Mouse (Mus musculus): ENCODE data around the gene C1qtnf9. TPM values are rescaled to one million over a fixed set of nuclear protein-coding genes. Genes with fewer than 3 reads are reported as not detected.

C1qtnf9 gene
- polyA plus RNA-seq, 1 experiment from 2014 or later, result 0.26 TPM

DNA sequence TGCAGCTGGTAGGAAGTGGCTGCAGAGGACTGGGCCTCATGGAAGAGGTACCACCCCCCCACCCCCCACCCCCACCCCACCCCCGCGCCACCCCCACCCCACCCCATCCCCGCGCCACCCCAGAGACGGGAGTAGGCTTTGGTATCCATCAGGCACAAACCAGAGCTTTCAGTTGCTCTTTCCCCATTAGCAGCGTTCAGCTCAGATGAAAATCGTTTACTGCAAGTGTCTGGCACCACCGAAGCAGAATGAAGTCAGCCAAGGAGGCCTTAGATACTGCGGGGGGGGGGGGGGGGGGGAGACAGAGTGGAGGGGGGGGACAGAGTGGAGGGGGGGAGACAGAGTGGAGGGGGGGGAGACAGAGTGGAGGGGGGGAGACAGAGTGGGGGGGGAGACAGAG, 28.8 kb upstream of the C1qtnf9 start:
- peak overlapping the region; percentile 73 for H3K27ac ChIP-seq
- no peak for DNase-seq (ENCODE audit: low spot score)
- H3K4me1 ChIP-seq, result peaks cover 62% of the 10 kb centered on the region
- no peak overlapping the region for H3K4me3 ChIP-seq
- H3K9me3 ChIP-seq (replicated peaks), result no peaks in the 10 kb centered on the region
- 23% methylated on average over 5 of the region's 9 CpGs for WGBS
- no peaks in the 10 kb centered on the region for H3K36me3 ChIP-seq
- no peaks in the 10 kb centered on the region for H3K27me3 ChIP-seq (ENCODE audit: low read depth, poor library complexity, severe bottlenecking)

GRCm38 (mm10) chr14:60739616-60740015, 28.3 kb upstream of the C1qtnf9 start:
- H3K36me3 ChIP-seq, result no peaks in the 10 kb centered on the region
- H3K27me3 ChIP-seq (ENCODE audit: low read depth, poor library complexity, severe bottlenecking), result no peaks in the 10 kb centered on the region
- H3K4me3 ChIP-seq, result no peak overlapping the region
- DNase-seq (ENCODE audit: low spot score), result no peak
- H3K27ac ChIP-seq, result peak overlapping the region; percentile 73
- 74% methylated on average over 12 of the region's 12 CpGs for WGBS
- no peaks in the 10 kb centered on the region for H3K9me3 ChIP-seq (replicated peaks)
- peaks cover 63% of the 10 kb centered on the region for H3K4me1 ChIP-seq

DNA sequence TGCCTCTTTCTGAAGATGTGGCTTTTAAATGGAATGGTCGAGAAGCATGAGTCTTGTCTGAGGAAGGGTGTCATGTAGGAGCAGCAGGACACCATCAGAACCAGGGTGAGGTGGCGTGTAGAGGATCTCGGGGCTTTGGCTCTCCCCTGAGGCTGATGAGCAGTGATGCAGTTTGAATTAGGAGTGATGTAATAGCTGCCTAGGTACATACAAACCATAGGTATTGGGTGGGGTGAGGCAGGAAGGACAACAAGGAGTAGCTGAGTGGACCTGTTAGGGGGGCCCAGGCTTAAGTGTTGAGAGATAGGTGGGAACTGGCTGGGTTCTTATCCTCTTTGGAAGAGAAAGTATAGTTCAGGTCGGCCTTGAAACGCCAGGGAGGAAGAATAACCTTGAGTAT, 27.4 kb upstream of the C1qtnf9 start:
- peaks cover 63% of the 10 kb centered on the region for H3K4me1 ChIP-seq
- H3K27me3 ChIP-seq (ENCODE audit: low read depth, poor library complexity, severe bottlenecking), result no peaks in the 10 kb centered on the region
- WGBS, result 80% methylated on average over 5 of the region's 5 CpGs
- no peak overlapping the region for H3K4me3 ChIP-seq
- no peak for DNase-seq (ENCODE audit: low spot score)
- H3K36me3 ChIP-seq, result no peaks in the 10 kb centered on the region
- H3K9me3 ChIP-seq (replicated peaks), result no peaks in the 10 kb centered on the region
- no peak overlapping the region for H3K27ac ChIP-seq

- H3K9me3 ChIP-seq (replicated peaks), result no peaks in the 10 kb centered on the region
- DNase-seq (ENCODE audit: low spot score), result no peak
- H3K27me3 ChIP-seq (ENCODE audit: low read depth, poor library complexity, severe bottlenecking), result no peaks in the 10 kb centered on the region
- peak overlapping the region; percentile 31; the same call in 1 of the 2 replicates for H3K27ac ChIP-seq
- peaks cover under 1% of the 10 kb centered on the region; the same call in 1 of the 2 replicates for H3K36me3 ChIP-seq
- no peak overlapping the region for H3K4me3 ChIP-seq
- WGBS, result 74% methylated on average over 8 of the region's 8 CpGs
- peaks cover 62% of the 10 kb centered on the region for H3K4me1 ChIP-seq
Measured at GRCm38 (mm10) chr14:60741033-60741432, 26.9 kb upstream of the C1qtnf9 start.

GRCm38 (mm10) chr14:60741490-60741981, 26.4 kb upstream of the C1qtnf9 start:
- Histone ChIP-seq H3K36me3 (peaks cover 4% of the 10 kb centered on the region; the same call in 1 of the 2 replicates), H3K27ac (peak overlapping the region; percentile 31), H3K4me3 (no peak overlapping the region), H3K27me3 (ENCODE audit: low read depth, poor library complexity, severe bottlenecking) (no peaks in the 10 kb centered on the region), H3K9me3 (replicated peaks) (no peaks in the 10 kb centered on the region), H3K4me1 (peaks cover 57% of the 10 kb centered on the region)
- DNase-seq (ENCODE audit: low spot score), result no peak
- WGBS, result 76% methylated on average over 6 of the region's 6 CpGs

GRCm38 (mm10) chr14:60743681-60744080, 24.3 kb upstream of the C1qtnf9 start:
- 82% methylated on average over 9 of the region's 9 CpGs for WGBS

GRCm38 (mm10) chr14:60745201-60745600, 22.7 kb upstream of the C1qtnf9 start:
- Histone ChIP-seq H3K4me3 (no peak overlapping the region), H3K36me3 (peaks cover 20% of the 10 kb centered on the region; the same call in 1 of the 2 replicates), H3K27ac (0 out of 2 replicates have a peak overlapping the region, but pooled peaks have one; percentile 5), H3K9me3 (replicated peaks) (no peaks in the 10 kb centered on the region), H3K4me1 (peaks cover 22% of the 10 kb centered on the region), H3K27me3 (ENCODE audit: low read depth, poor library complexity, severe bottlenecking) (no peaks in the 10 kb centered on the region)
- no peak for DNase-seq (ENCODE audit: low spot score)
- 84% methylated on average over 6 of the region's 6 CpGs for WGBS

More at GRCm38 (mm10) chr14:60743681-60744080, 24.3 kb upstream of the C1qtnf9 start:
- Histone ChIP-seq H3K4me1 (peaks cover 37% of the 10 kb centered on the region), H3K9me3 (replicated peaks) (no peaks in the 10 kb centered on the region), H3K4me3 (no peak overlapping the region), H3K36me3 (peaks cover 20% of the 10 kb centered on the region; the same call in 1 of the 2 replicates), H3K27me3 (ENCODE audit: low read depth, poor library complexity, severe bottlenecking) (no peaks in the 10 kb centered on the region), H3K27ac (peak overlapping the region; percentile 36; the same call in 1 of the 2 replicates)
- DNase-seq (ENCODE audit: low spot score), result no peak

DNA sequence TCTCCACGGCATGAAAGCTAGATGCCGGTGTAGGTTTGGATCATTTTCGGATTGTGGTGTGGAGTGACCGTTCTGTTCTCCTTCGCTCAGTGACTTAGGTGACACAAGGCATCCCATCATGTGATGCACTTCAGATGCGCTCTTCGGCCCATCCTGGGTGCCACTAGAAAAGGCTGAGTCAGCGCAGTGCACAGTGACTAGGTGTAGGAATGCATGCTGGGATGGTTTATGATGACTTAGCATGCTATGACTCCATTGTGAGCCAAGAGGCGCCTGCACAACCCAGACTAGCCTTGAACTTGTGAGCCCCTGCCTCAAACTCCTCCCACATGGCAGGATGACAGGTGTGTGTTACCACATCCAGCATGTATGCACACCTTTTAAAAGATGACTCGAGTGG, 21.8 kb upstream of the C1qtnf9 start:
- Histone ChIP-seq H3K9me3 (replicated peaks) (no peaks in the 10 kb centered on the region), H3K4me1 (peaks cover 19% of the 10 kb centered on the region), H3K4me3 (no peak overlapping the region), H3K36me3 (peaks cover 21% of the 10 kb centered on the region; the same call in 1 of the 2 replicates), H3K27me3 (ENCODE audit: low read depth, poor library complexity, severe bottlenecking) (no peaks in the 10 kb centered on the region), H3K27ac (no peak overlapping the region)
- 94% methylated on average over 10 of the region's 10 CpGs for WGBS
- DNase-seq (ENCODE audit: low spot score), result no peak

GRCm38 (mm10) chr14:60747154-60747870, 20.6 kb upstream of the C1qtnf9 start:
- H3K4me3 ChIP-seq, result no peak overlapping the region
- H3K36me3 ChIP-seq, result peaks cover 29% of the 10 kb centered on the region; the same call in 1 of the 2 replicates
- no peaks in the 10 kb centered on the region for H3K9me3 ChIP-seq (replicated peaks)
- DNase-seq (ENCODE audit: low spot score), result no peak
- H3K4me1 ChIP-seq, result peaks cover 12% of the 10 kb centered on the region
- WGBS, result 93% methylated on average over 21 of the region's 21 CpGs
- H3K27ac ChIP-seq, result no peak overlapping the region
- no peaks in the 10 kb centered on the region for H3K27me3 ChIP-seq (ENCODE audit: low read depth, poor library complexity, severe bottlenecking)

GRCm38 (mm10) chr14:60749880-60750279, 18.1 kb upstream of the C1qtnf9 start:
- Histone ChIP-seq H3K27ac (no peak overlapping the region), H3K36me3 (peaks cover 32% of the 10 kb centered on the region; the same call in 1 of the 2 replicates)
- 92% methylated on average over 12 of the region's 12 CpGs for WGBS

DNA sequence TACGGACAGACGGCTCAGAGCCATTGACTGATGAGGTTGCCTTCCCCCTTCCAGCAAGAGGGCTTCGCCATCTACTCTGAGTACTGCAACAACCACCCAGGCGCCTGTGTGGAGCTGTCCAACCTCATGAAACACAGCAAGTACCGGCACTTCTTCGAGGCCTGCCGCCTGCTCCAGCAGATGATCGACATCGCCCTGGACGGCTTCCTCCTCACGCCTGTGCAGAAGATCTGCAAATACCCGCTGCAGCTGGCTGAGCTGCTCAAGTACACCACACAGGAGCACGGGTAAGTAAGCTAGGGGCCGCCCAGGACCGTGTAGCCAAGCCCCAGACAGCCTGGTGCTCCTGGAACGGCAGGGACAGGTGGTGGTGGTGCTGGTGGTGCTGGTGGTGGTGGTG, 16.4 kb upstream of the C1qtnf9 start:
- H3K4me1 ChIP-seq, result no peaks in the 10 kb centered on the region
- no peak overlapping the region for H3K27ac ChIP-seq
- H3K4me3 ChIP-seq, result no peak overlapping the region
- no peaks in the 10 kb centered on the region for H3K27me3 ChIP-seq (ENCODE audit: low read depth, poor library complexity, severe bottlenecking)
- 95% methylated on average over 16 of the region's 16 CpGs for WGBS
- no peaks in the 10 kb centered on the region for H3K9me3 ChIP-seq (replicated peaks)
- H3K36me3 ChIP-seq, result peaks cover 35% of the 10 kb centered on the region
- no peak for DNase-seq (ENCODE audit: low spot score)

More at GRCm38 (mm10) chr14:60749880-60750279, 18.1 kb upstream of the C1qtnf9 start:
- Histone ChIP-seq H3K9me3 (replicated peaks) (no peaks in the 10 kb centered on the region), H3K4me1 (peaks cover under 1% of the 10 kb centered on the region), H3K4me3 (no peak overlapping the region), H3K27me3 (ENCODE audit: low read depth, poor library complexity, severe bottlenecking) (no peaks in the 10 kb centered on the region)
- no peak for DNase-seq (ENCODE audit: low spot score)

DNA sequence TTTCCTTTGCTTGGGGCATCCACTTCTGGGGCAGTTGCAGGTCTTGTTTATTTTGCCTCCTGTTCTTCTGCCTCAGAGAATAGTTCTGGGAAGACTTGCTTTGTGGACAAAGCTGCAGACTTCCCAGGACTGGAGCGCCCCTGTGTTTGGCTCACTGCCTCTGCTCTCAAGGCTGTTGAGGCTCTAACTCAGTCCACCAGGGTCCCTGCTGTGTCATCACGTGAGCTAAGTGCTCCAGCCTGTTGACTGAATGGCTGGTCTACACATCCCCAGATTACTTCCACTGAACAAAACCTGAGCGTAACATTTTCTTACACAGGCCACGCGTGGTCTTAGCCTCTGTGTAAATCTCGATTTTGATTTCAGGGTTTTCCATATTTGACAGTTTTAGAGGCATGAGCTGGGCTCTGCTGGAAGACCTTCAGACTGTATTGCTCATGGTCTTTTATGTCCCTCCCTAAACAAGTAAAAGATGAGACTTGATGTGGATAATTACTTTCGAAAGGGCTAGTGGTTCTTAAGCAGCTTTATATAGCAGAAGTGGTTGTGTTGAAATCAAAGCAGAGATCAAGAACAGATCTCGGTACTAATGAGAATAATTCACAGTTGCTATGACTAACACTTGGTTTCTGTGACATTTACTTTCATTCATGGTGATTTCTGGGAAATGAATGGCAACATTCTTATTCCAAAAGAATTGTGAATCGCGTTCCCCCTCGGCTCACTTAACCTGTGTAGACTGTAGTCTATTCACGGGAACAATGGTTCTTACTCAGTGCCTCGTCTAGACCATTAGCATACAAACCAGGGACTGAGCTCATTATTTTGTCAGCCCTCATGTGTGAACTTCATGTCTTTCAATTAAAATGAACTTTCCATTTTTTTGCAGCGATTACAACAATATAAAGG, 14.8 kb upstream of the C1qtnf9 start:
- H3K9me3 ChIP-seq (replicated peaks), result no peaks in the 10 kb centered on the region
- 92% methylated on average over 14 of the region's 14 CpGs for WGBS
- no peak overlapping the region for H3K4me3 ChIP-seq
- no peak for DNase-seq (ENCODE audit: low spot score)
- H3K27me3 ChIP-seq (ENCODE audit: low read depth, poor library complexity, severe bottlenecking), result no peaks in the 10 kb centered on the region
- no peaks in the 10 kb centered on the region for H3K4me1 ChIP-seq
- no peak overlapping the region for H3K27ac ChIP-seq
- H3K36me3 ChIP-seq, result peaks cover 26% of the 10 kb centered on the region

GRCm38 (mm10) chr14:60753801-60754126, 14.2 kb upstream of the C1qtnf9 start:
- Histone ChIP-seq H3K4me3 (no peak overlapping the region), H3K27me3 (ENCODE audit: low read depth, poor library complexity, severe bottlenecking) (no peaks in the 10 kb centered on the region), H3K27ac (no peak overlapping the region), H3K36me3 (peaks cover 25% of the 10 kb centered on the region), H3K4me1 (no peaks in the 10 kb centered on the region), H3K9me3 (replicated peaks) (no peaks in the 10 kb centered on the region)
- WGBS, result 97% methylated on average over 10 of the region's 10 CpGs
- no peak for DNase-seq (ENCODE audit: low spot score)

Data from limb, embryonic 10.5 days (tissue).